Mouse (Mus musculus): ENCODE measurements around the gene Plekha8.

GRCm38 (mm10) chr6:54693286-54693685, 98.4 kb downstream of the Plekha8 start:
- TF ChIP-seq POLR2A (IDR thresholded peaks at IDR 0.05; ENCODE audit: low read depth, low read length) (no peak), CTCF (conservative IDR thresholded peaks at IDR 0.05; ENCODE audit: insufficient read depth, insufficient read length, low read depth, low read length) (no peak)
